Mouse (Mus musculus) heart, postnatal 10 days (tissue): ENCODE results near the gene Naa11. TPM values are rescaled to one million over a fixed set of nuclear protein-coding genes. Genes with fewer than 3 reads are reported as not detected.

Experiments used
- DNase-seq, 2 experiments: peaks; one replicate each; pipeline ENCODE4 v3.0.0; 2021
- intact Hi-C: fragments of 180-260 bp; cut with DNase I; formaldehyde crosslinking; loops from one replicate; pipeline ENCODE4 v1.15.1; 2025
- total RNA-seq, 2 experiments: library from RNA; stranded (reverse); gene quantifications; 2 replicates each; pipeline ENCODE4 v1.2.3; 2021

The Naa11 gene
- total RNA-seq, 2 experiments from 2014 or later, result not detected

DNA sequence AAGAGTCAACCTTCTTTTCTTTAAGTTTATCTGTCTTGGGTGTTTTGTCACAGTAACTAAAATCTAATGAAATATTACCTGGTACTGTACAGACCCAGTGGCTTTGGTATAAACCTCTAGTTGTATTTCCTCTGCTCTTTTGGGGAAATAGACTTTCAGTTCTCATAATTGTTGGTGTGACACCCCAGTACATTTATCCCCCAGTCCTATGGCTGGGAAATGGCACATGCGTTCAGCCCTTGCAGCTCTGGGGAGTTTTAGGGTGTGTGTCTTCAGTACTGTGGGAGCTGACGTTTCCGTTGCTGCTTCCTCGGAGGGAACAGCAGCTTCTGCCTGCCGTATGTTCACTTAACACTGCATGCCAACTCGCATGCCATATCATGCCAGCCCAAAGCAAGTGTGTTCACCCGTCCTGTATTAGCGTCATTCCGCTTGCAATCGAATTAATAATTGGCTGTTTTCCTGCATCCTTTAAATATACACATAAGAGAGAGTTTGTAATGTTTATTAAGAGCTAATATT, 46.4 kb downstream of the Naa11 start:
- no peak for DNase-seq
- intact Hi-C loops, result no loop called here

- intact Hi-C loops, result no loop called here
- DNase-seq, result no peak
Observed at GRCm38 (mm10) chr5:97345129-97345528, 47.0 kb downstream of the Naa11 start.

GRCm38 (mm10) chr5:97344144-97344543, 48.0 kb downstream of the Naa11 start:
- DNase-seq, result no peak
- intact Hi-C loops, result no loop called here

- intact Hi-C loops, result no loop called here
- DNase-seq, result no peak
Observed at GRCm38 (mm10) chr5:97334794-97335193, 57.4 kb downstream of the Naa11 start.

Other genes starting within 250 kb of the Naa11 start
- gene Gk2, start 64.6 kb upstream of the Naa11 start, total RNA-seq, result not detected